Mouse (Mus musculus): ENCODE measurements around the gene Camk2n1. TPM values are rescaled to one million over a fixed set of nuclear protein-coding genes. Genes with fewer than 3 reads are reported as not detected.

The Camk2n1 gene
- polyA plus RNA-seq, 1 experiment from 2014 or later: 1.4 TPM

- H3K9ac ChIP-seq (ENCODE audit: low read length): peak overlapping the region; percentile 75
- ATAC-seq (ENCODE audit: insufficient number of reproducible peaks, insufficient read depth, low FRiP score, low read depth): no peak
- H3K27ac ChIP-seq (replicated peaks in 1 of 2; ENCODE audit: control insufficient read depth in 1 of 2, insufficient read depth in 1 of 2, low read depth in 2 of 2, low read length in 2 of 2): no peak overlapping the region
- peak overlapping the region; percentile 98 for H3K4me2 ChIP-seq (ENCODE audit: low read length)
- H3K4me3 ChIP-seq (ENCODE audit: control insufficient read depth in 1 of 2, insufficient read depth in 1 of 2, low read depth in 1 of 2, low read length in 2 of 2): peak overlapping the region; percentile 53 to 79
- H3K4me1 ChIP-seq (ENCODE audit: control insufficient read depth in 2 of 2, insufficient read depth in 2 of 2, low read length in 2 of 2): peaks cover 0 to 12% of the 10 kb centered on the region in 2 experiments; a peak in 2 of 4 replicates
- WGBS: under 1% methylated on average over 17 of the region's 17 CpGs
- H3K27me3 ChIP-seq (ENCODE audit: control insufficient read depth, insufficient read depth, low read length): peaks cover 85% of the 10 kb centered on the region
- H3K9me3 ChIP-seq (ENCODE audit: control insufficient read depth, low read length): no peaks in the 10 kb centered on the region
- H3K36me3 ChIP-seq (ENCODE audit: control insufficient read depth, insufficient read depth, low read length): no peaks in the 10 kb centered on the region
Measured at GRCm38 (mm10) chr4:138455956-138456341, 1.8 kb downstream of the Camk2n1 start.

- H3K4me2 ChIP-seq (ENCODE audit: low read length): peak overlapping the region; percentile 98
- 12% methylated on average over 8 of the region's 8 CpGs for WGBS
- H3K27ac ChIP-seq (replicated peaks in 1 of 2; ENCODE audit: control insufficient read depth in 1 of 2, insufficient read depth in 1 of 2, low read depth in 2 of 2, low read length in 2 of 2): no peak overlapping the region
- peak overlapping the region; percentile 53 to 79; a peak in 3 of 4 replicates for H3K4me3 ChIP-seq (ENCODE audit: control insufficient read depth in 1 of 2, insufficient read depth in 1 of 2, low read depth in 1 of 2, low read length in 2 of 2)
- peaks cover 80% of the 10 kb centered on the region for H3K27me3 ChIP-seq (ENCODE audit: control insufficient read depth, insufficient read depth, low read length)
- ATAC-seq (ENCODE audit: insufficient number of reproducible peaks, insufficient read depth, low FRiP score, low read depth): no peak
- H3K36me3 ChIP-seq (ENCODE audit: control insufficient read depth, insufficient read depth, low read length): no peaks in the 10 kb centered on the region
- peaks cover 0 to 12% of the 10 kb centered on the region in 2 experiments; a peak in 2 of 4 replicates for H3K4me1 ChIP-seq (ENCODE audit: control insufficient read depth in 2 of 2, insufficient read depth in 2 of 2, low read length in 2 of 2)
- no peaks in the 10 kb centered on the region for H3K9me3 ChIP-seq (ENCODE audit: control insufficient read depth, low read length)
- H3K9ac ChIP-seq (ENCODE audit: low read length): peak overlapping the region; percentile 75
Measured at GRCm38 (mm10) chr4:138456536-138456935, 2.4 kb downstream of the Camk2n1 start.

GRCm38 (mm10) chr4:138457091-138457490, 3.0 kb downstream of the Camk2n1 start:
- no peaks in the 10 kb centered on the region for H3K36me3 ChIP-seq (ENCODE audit: control insufficient read depth, insufficient read depth, low read length)
- 61% methylated on average over 4 of the region's 4 CpGs for WGBS
- no peak overlapping the region for H3K9ac ChIP-seq (ENCODE audit: low read length)

GRCm38 (mm10) chr4:138458171-138458570, 4.1 kb downstream of the Camk2n1 start:
- Histone ChIP-seq H3K4me3 (ENCODE audit: control insufficient read depth in 1 of 2, insufficient read depth in 1 of 2, low read depth in 1 of 2, low read length in 2 of 2) (no peak overlapping the region), H3K36me3 (ENCODE audit: control insufficient read depth, insufficient read depth, low read length) (no peaks in the 10 kb centered on the region), H3K9ac (ENCODE audit: low read length) (no peak overlapping the region), H3K27me3 (ENCODE audit: control insufficient read depth, insufficient read depth, low read length) (peaks cover 76% of the 10 kb centered on the region), H3K4me2 (ENCODE audit: low read length) (no peak overlapping the region), H3K4me1 (ENCODE audit: control insufficient read depth in 2 of 2, insufficient read depth in 2 of 2, low read length in 2 of 2) (peaks cover 3 to 13% of the 10 kb centered on the region in 2 experiments; a peak in 3 of 4 replicates), H3K9me3 (ENCODE audit: control insufficient read depth, low read length) (no peaks in the 10 kb centered on the region), H3K27ac (replicated peaks in 1 of 2; ENCODE audit: control insufficient read depth in 1 of 2, insufficient read depth in 1 of 2, low read depth in 2 of 2, low read length in 2 of 2) (no peak overlapping the region)
- 74% methylated on average over 7 of the region's 7 CpGs for WGBS
- ATAC-seq (ENCODE audit: insufficient number of reproducible peaks, insufficient read depth, low FRiP score, low read depth): no peak

More at GRCm38 (mm10) chr4:138457091-138457490, 3.0 kb downstream of the Camk2n1 start:
- no peak for ATAC-seq (ENCODE audit: insufficient number of reproducible peaks, insufficient read depth, low FRiP score, low read depth)
- no peak overlapping the region for H3K27ac ChIP-seq (replicated peaks in 1 of 2; ENCODE audit: control insufficient read depth in 1 of 2, insufficient read depth in 1 of 2, low read depth in 2 of 2, low read length in 2 of 2)
- H3K9me3 ChIP-seq (ENCODE audit: control insufficient read depth, low read length): no peaks in the 10 kb centered on the region
- H3K4me3 ChIP-seq (ENCODE audit: control insufficient read depth in 1 of 2, insufficient read depth in 1 of 2, low read depth in 1 of 2, low read length in 2 of 2): no peak overlapping the region
- peaks cover 79% of the 10 kb centered on the region for H3K27me3 ChIP-seq (ENCODE audit: control insufficient read depth, insufficient read depth, low read length)
- H3K4me2 ChIP-seq (ENCODE audit: low read length): no peak overlapping the region
- peaks cover 0 to 12% of the 10 kb centered on the region in 2 experiments; a peak in 2 of 4 replicates for H3K4me1 ChIP-seq (ENCODE audit: control insufficient read depth in 2 of 2, insufficient read depth in 2 of 2, low read length in 2 of 2)

GRCm38 (mm10) chr4:138458735-138459440, 4.8 kb downstream of the Camk2n1 start:
- Histone ChIP-seq H3K36me3 (ENCODE audit: control insufficient read depth, insufficient read depth, low read length) (no peaks in the 10 kb centered on the region), H3K4me1 (ENCODE audit: control insufficient read depth in 2 of 2, insufficient read depth in 2 of 2, low read length in 2 of 2) (peaks cover 10 to 20% of the 10 kb centered on the region in 2 experiments), H3K9ac (ENCODE audit: low read length) (no peak overlapping the region), H3K27me3 (ENCODE audit: control insufficient read depth, insufficient read depth, low read length) (peaks cover 68% of the 10 kb centered on the region), H3K9me3 (ENCODE audit: control insufficient read depth, low read length) (no peaks in the 10 kb centered on the region), H3K27ac (replicated peaks in 1 of 2; ENCODE audit: control insufficient read depth in 1 of 2, insufficient read depth in 1 of 2, low read depth in 2 of 2, low read length in 2 of 2) (no peak overlapping the region), H3K4me2 (ENCODE audit: low read length) (no peak overlapping the region), H3K4me3 (ENCODE audit: control insufficient read depth in 1 of 2, insufficient read depth in 1 of 2, low read depth in 1 of 2, low read length in 2 of 2) (no peak overlapping the region)
- WGBS: 44% methylated on average over 5 of the region's 5 CpGs
- no peak for ATAC-seq (ENCODE audit: insufficient number of reproducible peaks, insufficient read depth, low FRiP score, low read depth)

- Histone ChIP-seq H3K36me3 (ENCODE audit: control insufficient read depth, insufficient read depth, low read length) (no peaks in the 10 kb centered on the region), H3K27ac (replicated peaks in 1 of 2; ENCODE audit: control insufficient read depth in 1 of 2, insufficient read depth in 1 of 2, low read depth in 2 of 2, low read length in 2 of 2) (no peak overlapping the region), H3K4me2 (ENCODE audit: low read length) (no peak overlapping the region), H3K4me3 (ENCODE audit: control insufficient read depth in 1 of 2, insufficient read depth in 1 of 2, low read depth in 1 of 2, low read length in 2 of 2) (no peak overlapping the region), H3K27me3 (ENCODE audit: control insufficient read depth, insufficient read depth, low read length) (peaks cover 66% of the 10 kb centered on the region), H3K4me1 (ENCODE audit: control insufficient read depth in 2 of 2, insufficient read depth in 2 of 2, low read length in 2 of 2) (peaks cover 17 to 29% of the 10 kb centered on the region in 2 experiments), H3K9ac (ENCODE audit: low read length) (no peak overlapping the region), H3K9me3 (ENCODE audit: control insufficient read depth, low read length) (no peaks in the 10 kb centered on the region)
- ATAC-seq (ENCODE audit: insufficient number of reproducible peaks, insufficient read depth, low FRiP score, low read depth): no peak
- 67% methylated on average over 6 of the region's 6 CpGs for WGBS
Measured at GRCm38 (mm10) chr4:138459775-138460174, 5.7 kb downstream of the Camk2n1 start.

GRCm38 (mm10) chr4:138460910-138461309, 6.8 kb downstream of the Camk2n1 start:
- peaks cover 63% of the 10 kb centered on the region for H3K27me3 ChIP-seq (ENCODE audit: control insufficient read depth, insufficient read depth, low read length)
- 18% methylated on average over 9 of the region's 9 CpGs for WGBS
- no peaks in the 10 kb centered on the region for H3K9me3 ChIP-seq (ENCODE audit: control insufficient read depth, low read length)
- no peak for ATAC-seq (ENCODE audit: insufficient number of reproducible peaks, insufficient read depth, low FRiP score, low read depth)
- no peak overlapping the region for H3K4me2 ChIP-seq (ENCODE audit: low read length)
- no peak overlapping the region for H3K9ac ChIP-seq (ENCODE audit: low read length)
- H3K36me3 ChIP-seq (ENCODE audit: control insufficient read depth, insufficient read depth, low read length): no peaks in the 10 kb centered on the region
- no peak overlapping the region for H3K27ac ChIP-seq (replicated peaks in 1 of 2; ENCODE audit: control insufficient read depth in 1 of 2, insufficient read depth in 1 of 2, low read depth in 2 of 2, low read length in 2 of 2)
- H3K4me3 ChIP-seq (ENCODE audit: control insufficient read depth in 1 of 2, insufficient read depth in 1 of 2, low read depth in 1 of 2, low read length in 2 of 2): no peak overlapping the region
- peaks cover 20 to 27% of the 10 kb centered on the region in 2 experiments for H3K4me1 ChIP-seq (ENCODE audit: control insufficient read depth in 2 of 2, insufficient read depth in 2 of 2, low read length in 2 of 2)

All from heart, embryonic 14.5 days (tissue).